Mouse (Mus musculus) heart, adult 18-20 months (tissue): ENCODE measurements around the gene Lzic. TPM values are rescaled to one million over a fixed set of nuclear protein-coding genes. Genes with fewer than 3 reads are reported as not detected.

ENCODE experiments used
- DNase-seq, 2 experiments: peaks; one replicate each; pipeline ENCODE4 v3.0.0; 2021 to 2022; ENCODE audit warnings: mixed read lengths in 1 of 2
- microRNA-seq, 2 experiments: library from miRNA; unstranded; fragments of <30 nt; microRNA quantifications; one replicate each; pipeline ENCODE4 v1.2.0; 2022
- total RNA-seq, 2 experiments: library from RNA; stranded (reverse); gene quantifications; 2 replicates each; pipeline ENCODE4 v1.2.3; 2021

Gene Lzic
- total RNA-seq, 2 experiments from 2014 or later, result 62.5 to 77.5 TPM

DNA sequence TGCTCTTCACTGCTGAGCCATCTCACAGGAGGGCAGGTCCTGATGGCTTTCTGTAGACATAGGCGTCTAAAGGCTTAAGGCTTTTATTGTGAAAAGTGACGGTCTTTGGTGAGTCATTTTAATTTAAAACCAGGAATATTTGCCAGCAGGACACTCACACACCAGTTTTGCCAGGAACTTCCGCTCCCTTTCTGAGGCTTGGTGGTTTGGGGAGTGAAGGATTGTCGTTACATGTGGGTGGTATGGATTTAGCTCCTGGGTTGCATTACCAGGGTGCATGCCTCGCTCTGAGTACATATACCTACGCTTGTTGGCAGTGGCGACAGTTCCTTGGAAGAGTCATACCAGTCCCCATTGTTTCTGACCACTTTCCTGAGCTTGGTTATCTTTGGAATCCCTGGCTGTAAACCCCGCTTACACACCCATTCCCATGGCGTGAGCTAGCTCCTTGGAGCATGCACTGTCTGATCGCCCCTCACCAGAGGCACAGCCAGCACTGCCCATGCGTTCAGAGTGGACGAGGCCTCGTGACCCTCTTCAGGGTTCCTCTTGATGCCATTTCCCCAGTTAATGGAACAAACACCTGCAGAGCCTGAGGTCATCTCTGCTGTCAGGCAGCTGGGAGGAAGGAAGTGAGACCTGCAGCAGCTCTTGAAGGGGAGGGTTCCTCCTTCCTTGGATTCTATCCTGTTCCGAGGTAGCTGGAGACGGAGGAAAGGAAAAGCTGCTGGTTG lies 42.8 kb downstream of the Lzic start:
- peak; percentile 34 to 85 for DNase-seq

DNA sequence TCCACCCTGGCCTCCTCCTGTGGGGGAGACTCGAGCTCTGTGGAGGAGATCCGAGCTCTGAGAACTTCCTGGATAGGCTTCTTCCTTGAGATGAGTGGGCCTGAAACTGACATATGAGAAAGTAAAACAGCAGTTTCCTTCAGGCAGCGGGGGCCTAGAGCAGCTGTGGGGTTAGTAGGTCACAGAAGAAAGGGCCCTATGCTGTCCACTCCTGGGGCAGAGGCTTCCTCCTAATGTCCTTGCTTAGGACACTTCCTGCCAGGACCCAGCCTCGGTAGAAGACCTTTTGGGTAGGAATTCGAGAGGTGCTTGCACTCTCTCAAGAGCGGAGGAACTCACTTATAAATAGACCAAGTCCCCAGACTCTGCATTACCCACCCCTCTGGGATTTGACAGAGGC lies 44.7 kb downstream of the Lzic start:
- DNase-seq, result no peak

DNA sequence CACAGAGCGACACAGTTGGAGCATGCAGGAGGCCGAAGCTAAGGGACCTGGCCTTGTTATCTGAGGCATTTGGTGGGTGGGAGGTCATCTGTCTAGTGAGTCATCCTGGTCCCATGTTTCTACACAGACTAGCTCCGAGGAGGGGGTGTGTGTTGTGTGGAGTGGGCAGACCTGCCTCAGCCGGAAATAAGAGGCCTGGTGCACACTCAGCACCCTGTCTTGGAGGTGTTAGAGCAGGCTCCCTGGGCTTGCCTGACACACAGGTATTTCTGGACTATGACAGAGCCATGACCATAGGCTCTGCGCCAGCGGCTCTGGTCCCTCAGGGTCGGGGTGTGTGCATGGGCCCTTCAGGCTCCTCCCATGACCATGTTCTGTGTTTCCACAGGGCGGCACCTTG lies 54.4 kb downstream of the Lzic start:
- DNase-seq, result peak; percentile 64 to 71

DNA sequence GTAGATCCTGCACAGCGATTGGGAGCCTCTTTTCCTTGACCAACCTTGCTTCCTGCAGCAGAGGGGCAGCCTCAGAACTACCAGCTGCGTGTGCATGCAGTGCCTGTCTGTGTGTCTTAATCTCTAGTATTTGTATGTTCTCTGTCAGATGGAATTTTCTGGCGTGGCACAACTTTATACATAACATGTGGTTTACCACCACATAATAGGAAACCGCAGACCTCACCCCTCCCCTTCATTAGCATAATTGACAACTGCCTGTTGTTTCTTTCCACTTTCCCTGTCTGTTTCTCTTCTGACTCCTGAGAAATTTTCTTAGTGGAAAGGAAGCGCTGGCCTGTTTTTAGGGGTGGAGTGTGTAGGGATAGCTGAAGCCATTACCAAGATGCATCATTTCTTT lies 56.9 kb downstream of the Lzic start:
- DNase-seq, result no peak

DNA sequence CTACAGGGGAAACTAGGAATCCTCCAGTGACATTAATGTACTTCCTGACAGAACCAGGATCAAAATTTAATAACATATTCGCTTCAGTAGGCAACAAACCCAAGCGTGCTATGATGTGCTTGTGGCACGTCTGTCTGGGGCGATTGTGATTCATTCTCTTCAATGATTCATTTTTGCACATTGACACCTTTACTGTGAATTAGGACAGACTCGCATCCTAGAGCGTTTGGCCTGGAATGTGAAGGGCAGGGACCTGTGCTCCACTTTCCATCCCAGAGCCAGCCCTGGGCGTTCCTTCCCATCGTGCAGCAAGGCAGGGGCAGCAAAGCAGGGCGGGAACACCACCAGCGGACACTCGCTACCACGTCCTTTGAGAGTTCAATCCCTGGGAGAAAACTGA lies 57.4 kb downstream of the Lzic start:
- no peak for DNase-seq

DNA sequence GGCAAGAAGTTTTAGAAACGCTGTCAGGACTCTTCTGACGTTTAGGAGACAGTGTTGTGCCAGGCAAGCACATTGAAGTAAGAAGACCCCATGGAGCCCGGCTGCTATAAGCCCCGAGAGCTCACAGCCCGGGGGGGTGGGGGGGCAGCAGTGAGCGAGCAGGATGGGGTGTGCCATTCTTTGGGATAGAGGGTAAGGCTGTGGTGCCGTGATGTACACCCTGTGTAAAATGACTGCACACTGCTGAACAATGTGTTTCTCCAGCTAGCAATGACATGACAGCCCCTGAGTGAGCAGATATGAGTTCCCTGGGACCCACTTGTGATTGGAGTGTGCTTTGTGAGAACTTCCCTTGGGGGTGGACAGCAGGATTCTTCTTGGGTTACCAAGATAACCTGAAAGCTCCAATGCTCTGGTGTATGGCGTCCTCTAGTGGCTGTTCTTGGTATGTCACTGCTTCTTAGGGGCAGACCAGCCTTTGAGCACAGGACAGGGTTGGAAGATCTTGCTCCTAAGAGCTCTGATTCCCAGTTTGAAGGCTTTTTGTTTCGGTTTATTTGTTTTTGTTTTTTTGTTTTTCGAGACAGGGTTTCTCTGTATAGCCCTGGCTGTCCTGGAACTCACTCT lies 58.0 kb downstream of the Lzic start:
- DNase-seq, result peak; percentile 79 to 95

DNA sequence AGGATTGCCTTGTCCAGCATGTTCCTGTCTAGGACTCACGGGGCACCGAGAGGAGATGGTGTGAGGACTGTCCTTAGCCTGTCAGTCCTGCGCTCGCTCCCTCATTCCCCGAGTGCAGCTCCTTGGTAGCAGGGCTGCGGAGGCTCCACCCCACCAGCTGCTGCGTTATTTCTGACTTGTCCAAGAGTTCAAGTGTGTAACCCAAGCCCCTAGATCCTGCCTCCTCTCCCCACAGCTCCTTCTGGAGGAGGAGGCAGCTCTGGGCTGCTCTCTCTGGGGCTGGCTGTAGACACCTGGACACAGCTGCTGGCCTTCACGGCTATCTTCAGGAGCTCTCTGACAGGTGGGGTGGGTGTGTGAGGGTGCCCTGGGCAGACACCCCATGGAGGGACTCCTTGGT lies 59.9 kb downstream of the Lzic start:
- DNase-seq, result no peak

Small RNA genes within 50 kb of the gene (microRNA-seq; reads per million reads assigned to microRNA genes)
- gene Mir5616, result 0.38 to 4.1 reads per million in 2 experiments

Other genes starting within 250 kb of the Lzic start
- gene Kif1b, start 177.5 kb upstream of the Lzic start, total RNA-seq, result 100 to 1,000 TPM; 154 to 180 TPM
- 10 to 100 TPM; 41.7 to 45.5 TPM for gene Ube4b, start 58.5 kb upstream of the Lzic start, total RNA-seq
- 10 to 100 TPM; 63.9 to 85.7 TPM for gene Rbp7, start 30.3 kb upstream of the Lzic start, total RNA-seq
- gene Tmem274, start 7.9 kb upstream of the Lzic start, total RNA-seq, result not detected
- gene Nmnat1, start within 50 bp of the Lzic start, total RNA-seq, result 10 to 100 TPM; 35.4 to 36.0 TPM
- gene Ctnnbip1, start 33.0 kb downstream of the Lzic start, total RNA-seq, result 10 to 100 TPM; 24.2 to 25.1 TPM
- 10 to 100 TPM; 96.1 to 96.2 TPM for gene Clstn1, start 101.2 kb downstream of the Lzic start, total RNA-seq
- gene Pik3cd, start 217.3 kb downstream of the Lzic start, total RNA-seq, result 1 to 10 TPM; 3.5 to 5.6 TPM